Mouse (Mus musculus) right cerebral cortex, postnatal 14 days (tissue): ENCODE measurements around the gene Tle1.

Experiments used
- DNase-seq: peaks from one replicate; pipeline ENCODE4 v3.0.0; 2022

The Tle1 gene

DNA sequence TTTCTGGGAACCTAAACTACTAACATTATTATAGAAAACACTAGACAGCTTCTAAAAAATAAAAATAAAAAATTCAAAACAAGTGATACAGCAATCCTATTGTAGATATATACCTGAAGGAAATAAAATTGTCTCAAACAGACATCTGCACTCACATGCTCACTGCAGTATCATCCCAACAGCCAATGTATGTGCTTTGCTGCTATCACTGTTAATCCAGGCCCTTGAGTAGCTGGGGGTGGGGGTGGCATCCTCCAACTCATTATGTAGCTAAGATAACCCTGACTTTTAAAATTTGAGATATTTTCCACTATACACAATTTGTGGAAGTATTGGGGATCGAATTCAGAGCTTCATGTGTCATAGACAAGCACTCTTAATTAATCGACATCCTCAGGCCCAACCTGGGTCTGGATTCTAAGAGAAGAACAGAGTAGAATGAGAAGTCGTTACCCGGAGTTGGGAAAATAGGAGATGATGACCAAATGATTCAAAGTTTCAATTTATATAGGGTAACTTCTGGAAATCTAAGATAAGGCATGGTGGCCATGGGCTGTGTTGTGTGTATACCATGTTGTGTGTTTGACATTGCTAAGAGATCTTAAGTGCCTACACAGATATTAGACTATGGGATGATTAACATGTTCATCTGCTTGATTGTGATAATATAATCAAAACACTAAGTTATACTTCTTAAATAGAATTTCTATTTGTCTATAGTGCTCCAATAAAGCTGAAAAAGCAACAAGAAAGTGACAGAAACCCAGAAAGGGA is 38.1 kb downstream of the Tle1 start:
- DNase-seq: no peak

DNA sequence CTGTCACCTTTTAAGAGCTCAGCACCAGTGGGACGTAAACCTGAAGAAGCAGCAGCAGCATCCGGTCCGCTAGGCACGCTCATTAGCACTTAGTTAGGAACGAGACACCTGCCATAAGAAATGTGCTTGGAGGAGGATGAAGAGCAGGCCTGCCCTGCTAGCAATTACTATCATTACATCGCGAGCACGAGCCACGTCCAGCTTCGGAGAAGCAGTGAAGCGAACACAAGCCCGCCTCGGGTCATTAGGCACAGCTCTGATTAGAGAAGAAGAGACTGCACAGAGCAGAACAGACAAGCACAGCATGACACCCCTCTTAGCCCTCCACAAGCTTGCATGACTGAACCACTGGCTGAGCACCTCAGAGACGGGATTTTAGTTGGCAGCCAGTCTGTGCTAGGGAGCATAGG is 40.6 kb downstream of the Tle1 start:
- no peak for DNase-seq

DNA sequence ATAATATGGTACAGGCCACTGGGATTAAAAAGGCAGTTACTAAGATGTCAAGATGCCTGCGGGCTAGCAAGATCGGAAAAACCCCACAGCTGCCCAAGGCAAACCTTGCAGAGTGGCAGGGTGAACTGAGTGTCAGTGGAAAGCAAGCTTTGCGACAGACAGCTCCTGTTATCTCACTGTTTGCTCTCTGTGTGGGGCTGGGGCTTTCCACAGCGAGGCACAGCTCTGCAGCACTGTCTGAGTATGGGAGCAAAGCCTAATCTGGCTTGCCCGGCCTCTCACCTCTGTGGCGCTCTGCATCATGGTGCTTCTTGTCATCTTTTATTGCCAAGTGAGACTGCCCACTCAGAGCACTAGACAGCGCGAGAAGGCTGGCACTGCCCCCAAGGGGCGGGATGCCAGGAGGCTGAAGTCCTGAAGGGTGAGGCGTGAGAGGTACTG is 42.8 kb downstream of the Tle1 start:
- DNase-seq: peak; percentile 18

DNA sequence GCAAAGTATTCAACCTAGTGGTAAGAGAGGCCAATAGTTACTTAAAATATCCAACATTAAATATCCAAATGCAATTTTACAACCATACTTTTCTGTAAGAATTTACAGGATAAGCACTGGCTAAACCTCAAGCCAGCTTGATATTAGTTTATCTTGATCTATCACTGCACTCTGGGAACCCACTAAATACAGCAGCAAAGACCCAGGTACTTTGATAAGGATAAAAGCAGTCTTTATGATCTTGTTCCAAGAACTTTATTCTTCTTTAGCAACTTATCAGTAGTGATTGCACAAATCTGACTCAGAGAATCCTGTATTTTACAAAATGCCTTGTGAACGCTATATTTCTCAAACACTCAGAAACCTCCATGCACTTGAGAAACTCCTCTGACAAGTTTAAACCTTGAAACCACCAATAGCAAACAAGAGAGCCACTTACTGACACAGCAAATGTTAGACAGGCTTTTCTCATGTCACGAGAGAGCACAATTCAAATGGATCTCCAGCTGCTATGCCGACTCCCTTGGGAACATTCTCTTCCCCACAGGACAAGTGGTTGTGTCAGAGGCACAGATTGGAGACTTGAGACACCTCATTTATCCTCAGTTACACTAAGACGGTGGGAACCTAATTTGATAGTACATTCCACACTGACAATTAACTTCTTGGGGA is 50.1 kb downstream of the Tle1 start:
- DNase-seq: no peak

DNA sequence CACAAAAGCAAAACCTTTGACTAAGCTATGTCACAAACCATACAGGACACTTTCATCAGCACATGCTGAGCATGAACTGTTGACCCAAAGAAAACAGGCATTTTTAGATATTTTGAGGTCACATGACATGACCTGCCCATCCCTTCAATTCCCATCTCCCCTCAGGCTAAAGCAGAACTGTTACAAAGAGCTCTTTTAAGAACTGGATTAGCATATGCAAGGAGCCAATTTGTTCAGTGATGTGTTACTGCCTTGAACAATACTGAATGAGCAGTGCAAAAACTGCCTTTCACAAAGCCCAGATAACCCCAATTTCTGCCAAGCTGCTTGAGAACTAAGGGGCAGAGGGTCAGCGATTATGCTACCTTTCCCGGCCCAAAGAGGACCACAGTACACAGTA is 54.7 kb downstream of the Tle1 start:
- no peak for DNase-seq

DNA sequence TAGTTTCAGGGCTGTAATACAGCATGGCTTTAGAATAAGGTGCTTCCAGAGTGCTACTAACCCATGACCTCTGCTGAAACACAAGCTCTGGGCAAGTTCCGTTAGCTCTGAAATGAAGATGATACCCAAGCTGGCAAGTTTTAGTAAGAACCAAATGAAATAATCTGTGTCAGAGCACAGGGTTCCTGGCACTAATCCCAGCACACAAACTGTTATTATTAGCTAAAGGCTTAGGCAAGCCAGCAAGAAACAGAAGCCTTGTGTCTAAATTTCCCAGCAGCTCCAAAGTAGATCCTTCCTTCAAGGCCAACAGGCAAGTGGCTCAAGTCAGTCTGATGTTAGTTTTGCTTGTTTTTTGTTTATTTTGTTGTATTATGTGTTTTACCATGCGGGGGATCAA is 56.2 kb downstream of the Tle1 start:
- no peak for DNase-seq

DNA sequence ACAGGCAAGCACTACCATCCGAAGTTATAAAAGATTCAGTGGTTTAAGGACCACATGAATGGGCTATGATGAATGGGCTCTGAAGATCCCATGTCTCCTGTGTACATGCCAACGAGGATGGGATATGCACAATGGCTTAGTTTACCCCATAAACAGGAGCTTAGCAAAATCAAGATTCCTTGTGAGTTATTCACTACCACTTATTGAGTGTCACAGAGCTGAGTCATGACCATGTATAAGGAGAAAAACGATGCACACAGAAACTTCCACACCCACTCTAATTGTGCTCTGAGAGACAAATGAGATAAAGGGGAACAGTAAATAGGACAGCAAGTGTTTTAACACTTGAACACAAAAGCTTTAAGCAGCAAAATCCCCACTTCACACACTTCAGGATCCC is 60.0 kb downstream of the Tle1 start:
- no peak for DNase-seq

DNA sequence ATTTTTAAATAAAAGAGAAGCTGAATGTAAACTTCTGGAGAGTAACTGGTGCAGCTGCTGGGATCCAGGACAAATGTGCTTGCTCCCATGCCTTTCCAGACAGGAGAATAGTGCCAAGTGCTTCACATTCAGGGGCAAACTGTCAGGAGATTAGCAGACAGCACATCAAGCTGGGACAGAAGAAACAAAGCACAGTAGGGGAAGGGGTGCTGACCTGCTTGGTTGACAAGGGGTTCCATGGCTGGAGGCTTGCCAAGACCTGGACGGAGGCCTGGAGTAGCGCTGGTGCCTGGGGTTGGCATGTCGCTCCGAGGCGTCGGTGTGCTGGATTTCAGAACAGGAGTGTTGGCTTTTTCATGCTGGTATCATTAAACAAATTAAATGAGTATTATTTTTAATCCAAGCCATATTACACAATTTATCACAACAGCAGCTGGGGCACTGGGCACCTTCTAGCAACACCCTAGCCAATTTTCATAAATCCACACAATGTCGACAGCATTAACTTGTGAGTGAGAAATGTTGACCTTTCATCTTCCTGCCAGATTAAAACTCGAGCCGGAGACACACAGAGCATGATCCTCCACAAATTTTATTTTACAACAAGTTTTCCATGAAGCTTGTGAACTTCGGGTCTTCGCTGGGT is 61.1 kb downstream of the Tle1 start:
- DNase-seq: peak; percentile 21

DNA sequence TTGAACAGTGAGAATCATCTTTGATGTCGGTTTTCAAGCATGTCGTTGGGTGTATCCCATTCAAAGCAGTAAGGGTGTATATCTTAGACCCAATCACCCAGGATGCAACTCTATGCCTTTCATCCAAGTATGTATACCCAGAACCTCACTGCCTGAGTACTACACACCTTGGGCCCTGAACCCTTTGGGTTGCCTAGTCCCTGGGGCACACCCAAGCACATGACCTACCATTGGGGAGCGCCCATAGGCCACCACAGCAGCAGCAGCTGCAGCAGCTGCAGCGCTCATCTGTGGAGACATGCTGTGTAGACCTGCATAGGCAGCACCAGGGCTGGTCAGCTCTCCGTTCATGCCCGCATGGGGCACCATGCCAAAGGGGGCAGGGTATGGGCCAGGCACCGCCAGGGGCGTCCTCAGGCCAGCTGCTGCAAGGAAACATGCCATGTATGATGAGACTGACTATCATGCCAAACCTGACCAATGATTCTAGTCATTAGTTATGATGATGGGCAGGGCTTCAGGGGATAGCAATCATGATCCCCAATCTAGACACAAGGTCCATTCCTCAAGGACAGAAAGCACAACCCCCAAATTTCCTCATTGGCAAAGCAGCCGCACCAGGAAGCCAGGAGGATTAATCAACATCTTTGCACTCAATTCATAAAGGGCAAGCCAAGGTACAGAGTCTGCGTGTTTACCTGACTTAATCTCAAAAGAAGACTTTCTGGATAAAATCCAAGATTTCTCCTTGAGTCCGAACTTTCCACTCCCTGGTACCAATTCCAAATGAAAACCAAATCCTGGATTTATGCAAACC is 62.2 kb downstream of the Tle1 start:
- no peak for DNase-seq

DNA sequence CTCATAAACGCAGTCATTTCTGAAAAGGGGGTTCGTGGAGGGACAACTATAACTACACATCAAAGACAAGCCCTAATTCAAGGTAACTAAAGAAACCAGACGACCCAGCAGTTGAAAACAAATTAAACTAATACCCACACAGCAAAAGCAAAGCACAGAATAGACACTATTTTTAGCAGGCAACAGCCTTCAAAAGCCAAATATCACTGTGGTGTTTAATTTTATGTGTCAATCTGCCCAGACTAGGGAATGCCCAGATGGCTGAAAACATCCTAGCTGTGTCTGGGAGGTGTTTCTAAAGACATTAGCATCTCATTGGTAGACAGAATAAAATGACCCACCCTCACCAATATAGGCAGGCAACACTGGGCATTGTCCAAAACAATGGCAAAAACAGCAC is 68.1 kb downstream of the Tle1 start:
- no peak for DNase-seq

DNA sequence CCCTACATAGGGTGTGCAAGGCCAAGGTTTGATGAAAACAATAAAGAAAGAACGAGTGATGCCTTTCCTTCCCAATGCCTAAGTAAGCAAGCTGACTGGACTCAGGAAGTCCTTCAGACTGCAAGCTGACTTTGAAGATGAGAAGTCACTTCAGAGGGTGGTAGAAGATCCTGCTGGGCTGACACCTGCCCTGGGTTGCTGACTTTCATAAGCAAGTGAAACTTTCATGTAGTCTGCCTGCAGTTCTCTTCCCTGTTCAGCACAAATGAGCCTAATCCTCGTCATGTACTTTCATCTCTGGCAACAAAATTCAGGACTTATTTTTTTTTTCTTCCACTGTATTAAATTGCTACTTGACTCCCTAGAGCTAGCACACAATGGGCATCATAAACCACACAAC is 73.1 kb downstream of the Tle1 start:
- DNase-seq: no peak

DNA sequence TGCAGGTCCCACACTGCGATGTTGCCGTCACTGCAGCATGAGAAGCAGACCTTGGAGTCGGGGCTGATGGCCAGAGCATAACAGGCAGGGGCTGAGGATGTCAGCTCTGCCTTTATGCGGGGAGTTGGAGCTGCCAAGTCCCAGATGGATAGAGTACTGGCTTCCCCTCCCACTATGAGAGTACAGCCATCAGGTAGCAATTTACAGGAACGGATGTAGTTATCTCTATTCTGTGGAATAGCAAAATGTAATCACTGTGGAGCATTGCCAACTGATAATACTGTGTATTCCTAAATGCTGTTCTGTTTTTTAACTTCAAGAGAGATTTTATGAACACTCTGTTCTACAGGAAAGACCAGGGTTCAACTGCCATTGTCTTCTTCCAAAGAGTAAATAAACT is 75.9 kb downstream of the Tle1 start:
- DNase-seq: no peak

DNA sequence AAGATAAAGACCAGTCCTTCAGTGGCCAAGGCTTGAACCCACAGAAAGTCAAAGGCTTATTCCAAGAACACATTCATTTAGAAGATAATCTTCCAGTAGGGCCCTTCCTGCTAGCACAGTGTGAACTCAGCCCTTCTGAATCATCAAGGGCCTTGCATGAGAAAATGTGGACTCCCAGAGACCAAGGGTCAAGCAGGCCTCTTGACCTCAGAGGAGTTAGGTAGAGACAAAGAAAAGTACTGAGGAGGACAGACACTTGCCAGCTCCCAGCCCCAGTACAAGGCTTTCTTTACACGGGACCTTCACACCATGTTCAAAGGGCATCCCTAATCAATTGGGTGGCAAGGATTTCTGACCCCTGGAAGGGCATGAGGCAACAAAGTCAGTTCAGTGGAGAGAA is 77.9 kb downstream of the Tle1 start:
- no peak for DNase-seq

DNA sequence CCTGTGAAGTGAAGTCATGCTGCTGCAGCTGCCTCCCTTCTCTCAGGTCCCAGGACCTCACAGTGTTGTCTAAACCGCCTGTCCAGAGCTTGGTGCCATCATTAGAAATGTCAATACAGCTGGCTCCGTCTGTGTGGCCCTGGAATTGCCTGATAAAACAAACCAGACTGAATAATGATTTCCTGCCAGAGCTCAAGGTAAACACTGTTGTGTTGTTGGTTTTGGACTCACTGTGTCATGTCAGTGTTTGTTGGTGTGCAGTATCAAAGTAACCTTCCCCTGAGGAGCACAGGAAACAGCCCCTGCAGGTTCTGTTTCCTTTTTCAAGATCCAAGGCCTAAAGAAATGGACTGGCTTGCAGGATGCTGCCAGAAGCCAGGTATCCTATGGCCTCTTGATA is 78.4 kb downstream of the Tle1 start:
- no peak for DNase-seq

DNA sequence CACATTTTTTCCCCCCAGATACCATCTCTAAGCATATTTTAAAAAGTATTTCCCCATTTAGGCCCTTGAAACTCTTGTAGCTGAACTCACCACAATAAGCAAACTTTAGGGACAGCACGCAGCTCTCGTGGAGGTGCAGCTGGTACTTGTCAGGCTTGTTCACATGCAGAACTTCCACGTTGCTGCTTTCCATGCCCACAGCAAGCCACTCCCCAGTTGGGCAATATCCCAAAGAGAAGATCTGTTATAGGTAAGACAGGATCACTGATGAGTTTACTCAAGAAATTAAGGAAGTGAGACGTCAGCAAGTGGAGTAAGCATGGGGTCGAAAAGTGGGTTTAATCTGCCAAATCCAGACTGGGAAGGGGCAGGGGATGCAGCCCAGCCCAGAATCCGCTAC is 80.7 kb downstream of the Tle1 start:
- DNase-seq: no peak

DNA sequence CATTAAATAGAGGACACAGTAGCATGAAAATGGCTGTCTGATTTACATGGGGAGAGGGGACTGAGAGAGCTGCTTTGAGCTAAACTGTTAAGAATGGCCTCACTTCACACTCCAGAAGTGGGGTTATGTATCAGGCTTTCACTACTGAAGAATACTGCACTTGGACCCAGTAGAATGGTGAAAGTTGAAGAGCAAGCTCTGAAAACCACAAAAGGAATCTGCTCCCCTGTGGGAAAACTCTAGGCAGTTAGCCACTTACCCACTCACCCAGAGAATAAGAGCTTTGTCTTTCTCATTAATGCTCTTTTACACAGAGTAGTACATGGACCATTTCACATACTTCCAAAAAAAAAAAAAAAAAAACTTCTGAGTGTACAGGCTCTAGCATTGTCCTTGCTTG is 95.0 kb downstream of the Tle1 start:
- no peak for DNase-seq

DNA sequence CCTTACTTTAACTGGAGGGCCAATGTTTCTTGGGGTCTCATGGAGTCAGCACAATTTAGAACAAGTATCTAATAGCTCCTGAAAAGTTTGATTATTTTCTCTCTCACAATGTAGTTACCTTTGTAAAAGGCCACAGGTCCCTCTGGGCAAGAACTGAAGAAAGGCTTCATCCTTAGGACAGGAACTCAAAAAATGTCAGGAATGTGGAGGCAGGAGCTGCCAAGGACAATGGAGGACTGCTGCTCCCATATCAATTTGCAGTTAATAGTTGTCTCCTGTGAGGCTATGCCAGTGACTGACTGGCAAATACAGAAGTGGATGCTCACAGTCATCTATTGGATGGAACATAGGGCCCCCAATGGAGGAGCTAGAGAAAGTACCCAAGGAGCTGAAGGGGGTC is 96.5 kb downstream of the Tle1 start:
- DNase-seq: no peak

DNA sequence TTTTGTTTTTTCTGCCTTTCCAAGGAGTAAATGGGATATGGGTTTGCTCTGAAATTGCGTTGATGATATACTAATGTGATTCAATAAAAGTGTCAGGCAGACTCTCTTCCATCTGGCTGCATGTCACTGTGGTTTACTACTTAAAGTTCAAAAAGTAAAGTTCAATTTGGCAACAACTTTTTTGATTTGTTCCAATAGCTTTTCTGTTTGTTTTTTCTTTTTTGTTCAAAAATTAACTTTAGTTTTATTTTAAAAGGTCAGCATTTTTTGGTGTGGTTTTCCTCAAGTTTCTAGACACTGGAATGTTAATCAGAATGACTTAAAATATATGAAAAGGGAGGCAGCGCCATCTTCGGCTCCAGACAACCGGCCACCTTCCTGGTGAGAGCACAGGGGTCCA is 112.9 kb downstream of the Tle1 start:
- no peak for DNase-seq

DNA sequence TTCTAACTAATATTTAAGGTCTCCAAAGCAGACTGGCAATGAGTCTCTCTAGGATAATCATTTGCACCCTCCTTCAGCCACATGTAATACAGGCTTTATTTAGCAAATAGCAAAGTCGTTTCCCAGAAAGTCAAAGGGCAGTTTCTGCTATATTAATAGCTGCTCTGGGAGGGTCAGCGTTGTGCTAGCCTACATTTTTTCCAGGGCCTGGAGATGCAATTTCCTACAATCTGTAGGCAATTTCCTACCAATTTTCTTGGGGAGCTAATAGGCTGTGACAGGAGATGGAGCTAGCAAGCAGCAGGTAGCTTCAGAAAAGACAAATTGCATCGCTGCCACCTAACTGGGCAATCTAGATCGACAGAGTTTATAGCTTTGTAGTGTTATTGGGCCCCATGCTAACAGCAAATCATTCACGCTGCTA is 131.6 kb downstream of the Tle1 start:
- DNase-seq: no peak

DNA sequence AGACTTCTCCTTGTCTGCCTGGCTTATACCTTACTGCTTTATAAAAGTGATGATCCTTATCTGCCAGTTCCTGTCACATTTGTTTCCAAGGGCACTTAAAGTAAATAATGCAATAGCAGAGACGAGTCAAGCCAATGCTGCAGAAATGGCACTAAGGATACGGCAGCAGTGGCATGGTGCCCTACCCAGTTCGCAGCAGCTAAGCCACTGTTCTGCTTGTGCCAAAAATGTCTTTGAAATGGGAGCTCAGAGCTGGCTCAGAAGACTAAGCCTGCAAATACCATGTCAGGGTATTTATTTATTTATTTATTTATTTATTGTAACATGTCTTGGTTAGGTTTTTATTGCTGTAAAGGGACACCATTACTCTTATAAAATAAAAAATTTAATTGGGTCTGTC is 132.8 kb downstream of the Tle1 start:
- no peak for DNase-seq
